Mouse (Mus musculus): ENCODE measurements at regions not wholly inside any gene's neighbourhood (a gene's known extent, or its start where the extent isn't known, plus 50 kb on each side); places are given as distances from the start of the nearest gene placed in this dataset.
A peak's percentile ranks its signal among the peaks of the same experiment; 100 is the strongest.
"Not testable (repeated sequence)": the region's sequence is repeated elsewhere in the genome, so short reads cannot be mapped to it uniquely, and the experiment has no call there.

DNA sequence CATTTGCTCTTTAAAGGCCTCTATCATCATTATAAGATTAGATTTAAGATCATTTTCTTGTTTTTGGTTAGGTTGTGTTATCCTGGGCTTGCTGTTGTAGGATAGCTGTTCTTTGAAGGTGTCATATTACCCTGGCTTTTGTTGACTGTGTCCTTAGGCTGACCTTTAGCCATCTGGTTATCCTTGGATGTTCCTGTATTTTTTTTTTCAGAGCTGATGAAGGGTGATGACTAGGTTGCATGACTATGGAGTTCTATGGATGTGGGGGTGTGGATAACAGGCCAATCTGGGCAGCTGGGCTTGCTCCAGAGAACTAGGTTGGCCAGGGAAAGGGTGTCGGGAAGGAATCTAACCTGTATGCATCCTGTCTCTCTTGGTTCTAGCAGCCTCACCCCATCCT lies 74.2 kb downstream of the Dmrta1 start:
- no peak for DNase-seq (ENCODE audit: low read depth in 2 of 2, low spot score in 2 of 2)

DNA sequence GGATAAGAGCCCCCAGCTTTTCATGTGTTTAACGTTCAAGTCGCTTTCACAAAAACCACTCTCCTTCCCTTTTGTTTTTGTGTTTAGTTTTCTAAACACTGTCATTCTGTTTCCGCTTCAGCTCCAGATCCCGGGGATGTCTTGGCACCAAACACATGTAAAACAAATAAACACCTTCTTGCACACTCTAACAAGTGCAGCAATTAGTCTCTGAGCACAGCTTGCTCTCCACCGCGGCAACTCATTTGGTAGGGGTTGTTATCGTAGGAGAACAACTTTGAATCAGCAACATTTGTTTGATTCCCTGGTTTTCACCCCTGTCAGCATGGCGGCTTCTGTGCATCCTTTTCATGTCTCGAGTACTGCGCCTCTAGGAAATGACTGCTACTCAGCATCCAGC lies 97.0 kb downstream of the Dmrta1 start:
- no peak for DNase-seq (ENCODE audit: low read depth in 2 of 2, low spot score in 2 of 2)

DNA sequence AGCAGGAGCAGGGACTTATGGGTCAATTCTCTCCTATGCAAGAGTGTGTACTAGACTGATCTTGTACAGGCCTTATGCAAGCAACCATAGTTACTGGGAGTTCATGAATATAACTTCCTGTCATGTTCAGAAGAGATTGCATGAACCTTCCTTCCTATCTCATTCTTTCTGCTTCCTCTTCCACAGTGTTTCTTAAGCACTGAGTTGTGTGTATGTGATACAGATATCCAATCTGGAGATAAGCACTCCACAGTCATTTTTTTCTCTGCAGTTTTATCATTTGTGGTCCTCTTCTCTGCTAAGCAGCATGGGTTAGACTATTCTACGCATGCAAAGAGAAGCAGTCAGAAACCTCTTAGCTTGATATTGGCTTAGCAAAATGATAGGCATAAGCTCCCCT lies 102.3 kb downstream of the Dmrta1 start:
- DNase-seq (ENCODE audit: low read depth in 2 of 2, low spot score in 2 of 2), result no peak

DNA sequence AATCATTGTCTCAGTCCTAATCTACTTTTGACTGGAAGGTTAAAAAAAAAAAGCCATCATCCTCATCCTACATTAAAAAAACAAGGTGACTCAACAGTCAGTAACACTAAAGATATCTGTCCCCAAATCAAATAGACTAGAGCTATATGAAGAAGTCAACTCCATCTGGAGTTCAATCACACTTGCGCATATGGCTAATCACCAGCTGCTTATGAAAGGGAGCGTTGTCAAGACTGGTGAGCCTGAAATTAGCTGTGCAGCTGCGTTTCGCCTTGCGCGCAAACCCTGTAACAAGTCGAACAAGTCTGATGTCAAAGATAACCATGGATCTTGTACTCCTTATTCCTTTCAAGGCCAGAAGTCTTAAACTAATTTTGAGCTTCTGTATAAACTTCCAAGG lies 137.6 kb downstream of the Dmrta1 start:
- DNase-seq (ENCODE audit: low read depth in 2 of 2, low spot score in 2 of 2), result no peak

DNA sequence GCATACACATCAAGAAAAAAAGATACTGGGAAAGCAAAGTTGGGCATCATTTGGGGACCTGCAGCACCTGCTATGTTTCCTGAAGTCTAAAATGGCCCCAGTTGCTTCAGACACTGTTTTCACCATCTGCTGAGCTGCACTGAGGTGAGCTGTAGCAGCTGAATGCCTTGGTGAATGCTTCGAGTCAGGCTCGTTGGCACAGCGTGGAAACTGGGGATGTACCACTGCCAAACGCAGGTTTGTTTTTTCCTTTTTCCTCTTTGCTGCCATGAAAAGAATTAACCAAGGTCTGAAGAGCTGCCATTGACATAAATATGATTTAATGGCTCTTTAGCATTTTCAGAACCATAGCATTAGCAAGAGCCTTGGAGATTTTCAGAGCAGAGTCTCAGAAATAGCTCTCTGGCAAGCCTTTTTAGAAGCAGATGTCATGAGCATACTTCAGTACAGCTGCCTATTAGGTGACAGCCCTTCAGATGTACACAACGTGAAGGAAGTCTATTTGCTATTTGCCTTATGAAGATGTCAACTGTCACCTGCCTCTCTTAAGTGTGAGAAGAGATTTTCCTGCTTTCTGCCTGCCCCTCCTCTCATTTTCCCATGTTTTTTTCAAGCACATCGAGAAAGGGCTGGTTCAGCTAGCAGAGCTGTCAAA lies 155.4 kb downstream of the Dmrta1 start:
- no peak for DNase-seq (ENCODE audit: low read depth in 2 of 2, low spot score in 2 of 2)

DNA sequence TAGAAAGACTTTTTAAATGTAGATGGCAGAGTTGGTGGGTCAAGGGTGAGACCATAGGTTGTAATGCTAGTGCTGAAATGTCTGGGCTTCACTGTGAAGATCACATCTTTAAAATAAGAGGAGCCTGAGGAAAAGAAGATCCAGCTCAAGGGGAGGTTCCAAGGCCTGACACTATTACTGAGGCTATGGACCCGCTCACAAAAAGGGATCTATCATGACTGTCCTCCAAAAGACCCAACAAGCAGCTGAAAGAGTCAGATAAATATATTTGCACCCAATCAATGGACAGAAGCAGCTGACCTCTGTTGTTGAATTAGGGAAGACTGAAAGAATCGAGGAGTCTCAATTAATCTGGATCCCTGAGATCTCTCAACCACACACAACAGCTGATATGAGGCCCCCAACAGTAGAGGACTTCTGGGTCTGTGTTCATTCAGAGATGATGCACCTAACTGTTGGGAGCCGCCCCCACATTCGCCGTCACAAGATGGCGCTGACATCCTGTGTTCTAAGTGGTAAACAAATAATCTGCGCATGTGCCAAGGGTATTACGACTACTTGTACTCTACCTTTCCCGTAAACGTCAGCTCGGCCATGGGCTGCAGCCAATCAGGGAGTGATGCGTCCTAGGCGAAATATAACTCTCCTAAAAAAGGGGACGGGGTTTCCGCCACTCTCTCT lies 196.3 kb downstream of the Dmrta1 start:
- peak; percentile 2 to 9 for DNase-seq (ENCODE audit: low read depth in 2 of 2, low spot score in 2 of 2)

DNA sequence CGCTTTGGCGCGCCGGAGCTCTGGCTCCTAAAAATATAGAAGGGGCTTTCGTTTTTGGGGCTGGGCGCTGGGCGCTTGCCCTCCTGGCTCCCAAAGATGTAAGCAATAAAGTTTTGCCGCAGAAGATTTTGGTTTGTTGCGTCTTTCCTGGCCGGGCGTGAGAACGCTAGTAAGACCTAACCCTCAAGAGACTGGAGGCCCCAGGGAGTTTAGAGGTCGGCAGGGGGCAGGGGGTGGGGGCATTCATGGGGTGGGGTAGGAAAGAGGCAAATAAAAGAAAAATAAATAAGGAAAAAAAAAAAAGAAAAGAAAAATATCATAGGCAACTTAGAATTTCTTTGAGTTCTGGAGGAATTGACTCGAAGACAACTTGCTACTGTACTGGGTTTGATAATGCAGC lies 196.9 kb downstream of the Dmrta1 start:
- not testable (repeated sequence) for DNase-seq (ENCODE audit: low read depth in 2 of 2, low spot score in 2 of 2)

DNA sequence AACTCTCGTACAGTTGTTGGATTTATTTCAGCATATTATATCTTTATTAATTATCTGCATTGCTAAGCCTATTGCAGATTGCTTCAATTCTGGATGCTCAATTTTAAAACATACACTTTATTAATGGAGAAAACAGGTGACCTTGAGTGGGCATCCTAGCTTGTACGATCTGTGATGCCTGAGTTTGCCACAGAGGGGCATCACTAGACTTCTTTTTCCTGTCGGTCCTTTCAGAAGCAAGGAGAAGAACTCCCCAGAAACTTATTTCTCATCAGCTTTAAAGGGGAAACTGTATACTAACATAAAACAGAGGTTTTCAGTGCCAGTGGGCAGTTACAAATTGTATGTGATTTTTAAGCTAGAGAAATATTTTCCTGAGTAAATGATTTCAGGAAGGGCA lies 201.8 kb downstream of the Dmrta1 start:
- DNase-seq (ENCODE audit: low read depth in 2 of 2, low spot score in 2 of 2), result no peak

DNA sequence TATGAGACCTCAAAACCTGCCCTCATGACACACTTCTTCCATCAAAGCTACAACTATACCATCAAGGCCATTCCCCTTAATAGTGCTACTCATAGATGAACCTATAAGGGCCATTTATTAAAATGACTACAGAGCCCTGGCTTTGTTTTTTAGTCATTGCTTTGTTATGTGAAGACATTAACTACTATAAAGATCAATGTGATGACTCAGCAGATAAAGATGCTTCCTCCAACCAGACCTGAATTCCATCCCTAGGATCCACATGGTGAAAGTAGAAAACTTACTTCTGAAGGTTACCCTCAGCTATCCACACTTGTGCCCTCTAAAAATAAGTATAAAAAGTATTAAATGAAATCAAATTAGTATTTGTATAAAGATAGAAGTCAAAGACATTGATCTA lies 230.4 kb downstream of the Dmrta1 start:
- no peak for DNase-seq (ENCODE audit: low read depth in 2 of 2, low spot score in 2 of 2)

DNA sequence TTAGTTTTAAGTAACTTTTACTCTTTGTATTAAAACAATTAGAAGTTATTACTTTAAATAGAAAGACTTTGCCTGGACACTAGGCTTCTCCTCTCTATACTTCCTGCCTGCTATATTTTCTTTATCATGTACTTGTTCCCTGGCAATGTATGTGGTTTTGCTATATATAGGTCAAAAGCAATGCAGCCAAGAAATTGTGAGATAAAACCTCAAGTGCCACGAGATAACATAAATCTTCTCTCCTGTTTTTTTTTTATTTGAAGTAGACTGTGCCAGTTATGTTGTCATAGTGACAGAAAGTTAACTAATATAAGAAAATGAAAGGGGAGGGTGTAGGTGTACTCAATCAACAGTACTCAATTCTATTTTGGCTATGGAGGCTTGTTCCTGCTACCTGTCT lies 258.4 kb downstream of the Dmrta1 start:
- DNase-seq (ENCODE audit: low read depth in 2 of 2, low spot score in 2 of 2), result no peak

DNA sequence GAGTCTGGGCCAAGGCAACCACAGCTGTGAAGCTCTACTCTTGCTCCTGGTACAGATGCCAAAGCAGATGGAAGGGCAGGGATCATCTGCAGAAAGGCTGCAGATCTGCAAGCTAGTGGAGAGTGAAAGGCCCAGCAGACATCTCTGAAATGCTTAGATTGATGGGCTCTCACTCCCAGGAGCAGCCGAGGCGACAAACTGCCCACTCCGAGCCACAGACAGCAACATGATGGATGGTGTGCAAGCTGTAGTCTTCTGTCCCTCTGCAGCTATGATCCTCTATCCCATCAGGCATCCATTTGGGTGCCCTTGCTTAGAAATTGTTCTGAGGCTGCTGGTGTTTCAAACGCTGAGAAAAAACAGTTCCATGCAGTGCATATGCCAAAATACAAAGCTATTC lies 262.1 kb downstream of the Dmrta1 start:
- no peak for DNase-seq (ENCODE audit: low read depth in 2 of 2, low spot score in 2 of 2)

DNA sequence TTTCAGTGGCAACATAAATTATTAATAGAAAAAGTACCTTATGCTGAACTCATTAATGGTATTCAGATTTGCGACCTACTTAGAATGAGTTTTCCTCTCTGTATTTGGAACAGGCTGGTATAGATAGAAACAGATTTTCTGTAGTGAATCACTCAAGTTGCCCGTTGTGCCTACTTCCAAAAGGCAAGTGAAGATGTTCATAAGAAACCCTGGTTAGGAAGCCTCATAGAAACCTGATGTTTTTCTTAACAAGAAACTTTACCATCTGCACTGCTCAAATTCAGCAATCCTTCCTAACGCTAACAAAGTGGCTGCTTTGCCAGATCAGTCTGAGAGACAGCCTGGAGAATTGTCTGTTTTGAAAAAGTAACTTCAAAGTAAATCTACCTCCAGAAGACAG lies 242.5 kb upstream of the Zfp352 start:
- DNase-seq (ENCODE audit: low read depth in 2 of 2, low spot score in 2 of 2), result no peak

DNA sequence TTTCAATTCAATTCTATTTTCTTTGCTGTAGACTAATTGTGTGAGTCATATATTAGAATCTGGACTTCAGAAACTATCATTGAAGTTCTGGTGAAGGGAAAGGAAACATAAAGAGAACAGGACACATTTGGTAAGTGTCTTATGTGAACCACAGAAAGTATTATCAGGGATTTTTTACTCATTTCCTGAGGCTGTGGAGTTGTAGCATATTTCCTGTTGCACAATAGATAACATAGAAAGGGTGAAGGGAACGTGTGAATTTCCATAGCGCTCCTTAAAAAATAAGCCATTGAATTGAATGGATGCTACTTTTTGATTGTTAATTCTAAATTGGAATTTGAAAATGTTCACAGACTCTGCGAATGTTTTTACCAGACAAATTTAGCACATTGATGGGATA lies 215.2 kb upstream of the Zfp352 start:
- DNase-seq (ENCODE audit: low read depth in 2 of 2, low spot score in 2 of 2), result no peak

DNA sequence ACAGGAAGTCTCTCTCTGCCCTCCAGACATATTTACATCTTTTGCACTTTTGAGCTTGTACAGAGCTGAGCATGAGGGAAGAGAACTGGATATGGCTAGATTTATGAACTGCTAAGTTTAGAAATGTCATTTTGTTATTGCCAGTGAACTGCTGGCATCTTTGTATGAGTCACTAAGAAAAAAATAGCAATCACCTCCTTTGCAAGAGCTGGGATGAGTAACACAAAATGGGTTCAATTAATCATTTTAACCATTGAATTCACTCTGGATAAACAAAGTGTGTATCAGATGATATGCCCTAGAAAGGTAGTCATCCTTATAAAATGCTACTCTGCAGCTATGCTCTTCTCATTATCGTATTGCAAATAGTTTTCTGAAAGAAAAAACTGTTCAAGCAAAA lies 214.7 kb upstream of the Zfp352 start:
- no peak for DNase-seq (ENCODE audit: low read depth in 2 of 2, low spot score in 2 of 2)

DNA sequence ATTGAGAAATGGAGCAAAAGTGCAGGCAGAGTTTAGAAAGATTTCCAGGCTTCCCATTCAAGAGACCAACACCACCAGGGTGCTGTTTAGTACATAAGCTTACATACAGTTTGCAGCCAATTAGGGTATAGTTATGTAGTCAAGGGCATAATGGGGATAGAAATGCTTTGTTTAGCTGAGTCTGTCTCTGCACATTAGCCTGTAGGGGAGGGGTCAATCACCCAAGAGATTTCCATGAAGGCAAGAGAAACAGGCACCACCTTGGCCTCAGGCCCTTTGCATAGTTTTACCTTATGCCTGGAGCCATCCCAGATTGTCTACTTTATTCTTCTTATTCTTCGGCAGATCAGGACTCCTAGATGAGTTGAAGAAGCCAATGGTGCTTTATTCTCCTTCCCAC lies 205.9 kb upstream of the Zfp352 start:
- no peak for DNase-seq (ENCODE audit: low read depth in 2 of 2, low spot score in 2 of 2)

DNA sequence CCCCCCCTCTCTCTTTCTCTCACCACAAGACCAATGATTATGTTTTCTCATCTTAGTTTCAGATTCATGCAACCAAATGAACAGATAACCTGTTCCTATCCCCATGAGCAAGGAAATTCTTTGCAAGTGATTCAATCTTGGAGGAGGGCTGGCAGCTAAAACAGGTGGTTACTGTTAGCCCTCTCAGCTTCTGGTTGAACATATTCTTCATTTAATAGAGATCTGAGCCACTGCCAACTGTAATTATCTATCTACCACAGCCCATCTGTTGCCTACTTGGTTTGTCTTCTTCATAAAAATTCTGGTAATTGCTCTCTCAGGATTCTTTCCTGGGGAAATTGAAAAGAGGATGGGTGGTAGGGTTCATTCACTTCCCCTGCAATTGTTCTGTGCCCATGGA lies 204.4 kb upstream of the Zfp352 start:
- DNase-seq (ENCODE audit: low read depth in 2 of 2, low spot score in 2 of 2), result no peak
